11 mouse cellular contexts compared by ENCODE assay signal in genomic region chr9:20665925-20666324, GRCm38 (mm10). TPM values are rescaled to one million over a fixed set of nuclear protein-coding genes. Genes with fewer than 3 reads are reported as not detected.
DNase-seq lines count a peak whose midpoint lies in the region; ATAC-seq and TF ChIP-seq lines count a peak whose summit lies in the region.
"Had no signal": no experiment of that assay in that cellular context is flagged by ENCODE, and none has a peak within 500 bp of the region (broad histone marks: within the 10 kb centered on the region; RNA-seq: fewer than 3 reads in every experiment).

No protein-coding gene starts in this region.

- H3K9ac ChIP-seq in CH12.LX (ENCODE audit: insufficient read depth, low read depth) (no peak overlapping the region), MEL (ENCODE audit: control insufficient read depth, low read depth, low read length, poor library complexity, severe bottlenecking) (peak overlapping the region; percentile 1; the same call in 1 of the 2 replicates)
- H3K9ac ChIP-seq in forebrain, embryonic 16.5 days (replicated peaks; ENCODE audit: low read depth, low read length), result no peak overlapping the region
- H3K9ac ChIP-seq in midbrain, embryonic 16.5 days (ENCODE audit: low read depth, low read length), result no peak overlapping the region
- H3K9ac ChIP-seq: embryonic facial prominence, embryonic 15.5 days had no signal

- H3K27me3 ChIP-seq in CH12.LX (replicated peaks) (no peaks in the 10 kb centered on the region), MEL (ENCODE audit: control insufficient read depth in 1 of 2, insufficient read depth in 2 of 2, low read length in 2 of 2) (no peaks in the 10 kb centered on the region)
- no peaks in the 10 kb centered on the region for H3K27me3 ChIP-seq in forebrain, embryonic 16.5 days (replicated peaks; ENCODE audit: control insufficient read depth, insufficient read depth, low read length)
- H3K27me3 ChIP-seq in midbrain, embryonic 16.5 days (ENCODE audit: control insufficient read depth, insufficient read depth, low read depth, low read length), result no peaks in the 10 kb centered on the region
- H3K27me3 ChIP-seq: embryonic facial prominence, embryonic 15.5 days had no signal

- 8% methylated on average over 8 of the region's 8 CpGs for WGBS in forebrain, embryonic 16.5 days
- WGBS in midbrain, embryonic 16.5 days, result 9% methylated on average over 8 of the region's 8 CpGs

- dilution Hi-C loops in CH12.LX (cut with MboI; ENCODE audit: extremely low pct_ligation_motif_present, extremely low pct_unique_long_range_greater_than_20kb, low sequenced_read_pairs), result no loop called here

- H3K36me3 ChIP-seq in CH12.LX (replicated peaks in 1 of 2; ENCODE audit: control insufficient read depth in 1 of 2, insufficient read depth in 1 of 2, low read length in 1 of 2) (peaks cover 34 to 55% of the 10 kb centered on the region in 2 experiments), MEL (ENCODE audit: control insufficient read depth in 1 of 2, insufficient read depth in 2 of 2, low read length in 2 of 2) (peaks cover 13 to 18% of the 10 kb centered on the region in 2 experiments)
- peaks cover 10% of the 10 kb centered on the region; the same call in 1 of the 2 replicates for H3K36me3 ChIP-seq in forebrain, embryonic 16.5 days (ENCODE audit: control insufficient read depth, insufficient read depth)
- peaks cover 22% of the 10 kb centered on the region for H3K36me3 ChIP-seq in midbrain, embryonic 16.5 days (ENCODE audit: control insufficient read depth, insufficient read depth, low read length)

- H3K79me2 ChIP-seq in CH12.LX (replicated peaks; ENCODE audit: control insufficient read depth, extremely low read depth, insufficient read depth, poor library complexity, severe bottlenecking) (no peaks in the 10 kb centered on the region), MEL (ENCODE audit: control insufficient read depth, insufficient read depth, low read length, poor library complexity) (no peaks in the 10 kb centered on the region)

- DNase-seq in CH12.LX (ENCODE audit: extremely low read depth), result no peak
- DNase-seq in MEL (ENCODE audit: low read depth, low spot score), result peak; percentile 63
- no peak for DNase-seq in spleen, postnatal 36 days (ENCODE audit: low spot score in 2 of 2)
- DNase-seq in layer of hippocampus, postnatal 36 days, result no peak
- no peak for DNase-seq in spleen, postnatal 14 days (ENCODE audit: low spot score in 2 of 2)
- DNase-seq: heart, adult 2 months; heart, postnatal 36 days; lung, postnatal 10 days had no signal

- in situ Hi-C loops in CH12.LX (cut with MboI; ENCODE audit: low pct_ligation_motif_present, low pct_unique_long_range_greater_than_20kb, low sequenced_read_pairs), result no loop called here

- no peaks in the 10 kb centered on the region for H3K9me3 ChIP-seq in CH12.LX (replicated peaks; ENCODE audit: low read length)
- H3K9me3 ChIP-seq in MEL (replicated peaks; ENCODE audit: insufficient read depth, low read length), result no peaks in the 10 kb centered on the region
- no peaks in the 10 kb centered on the region for H3K9me3 ChIP-seq in forebrain, embryonic 16.5 days (ENCODE audit: control insufficient read depth, low read length)
- no peaks in the 10 kb centered on the region for H3K9me3 ChIP-seq in midbrain, embryonic 16.5 days (replicated peaks; ENCODE audit: control insufficient read depth, low read length, poor library complexity, severe bottlenecking)
- H3K9me3 ChIP-seq: embryonic facial prominence, embryonic 15.5 days had no signal

- TF ChIP-seq POLR2A in CH12.LX (IDR thresholded peaks at IDR 0.05; ENCODE audit: low read depth, low read length) (0 out of 2 replicates have a peak, but pooled peaks have one; percentile 24), MEL (IDR thresholded peaks at IDR 0.05; ENCODE audit: control insufficient read depth in 1 of 2, insufficient read depth in 1 of 2, low read depth in 1 of 2, low read length in 2 of 2, poor library complexity in 1 of 2) (no peak; a peak in 1 of 4 replicates)

- TF ChIP-seq CTCF in CH12.LX (conservative IDR thresholded peaks at IDR 0.05 in 1 of 2, IDR thresholded peaks at IDR 0.05 in 1 of 2; ENCODE audit: low read depth in 2 of 2, low read length in 2 of 2) (no peak), MEL (IDR thresholded peaks at IDR 0.05 in 2 of 3, conservative IDR thresholded peaks at IDR 0.05 in 1 of 3; ENCODE audit: control insufficient read depth in 1 of 3, insufficient read depth in 1 of 3, low read depth in 2 of 3, low read length in 3 of 3, poor library complexity in 1 of 3, severe bottlenecking in 1 of 3) (no peak)

- H3K4me1 ChIP-seq in CH12.LX (ENCODE audit: control insufficient read depth in 1 of 2, insufficient read depth in 2 of 2), result no peaks in the 10 kb centered on the region
- H3K4me1 ChIP-seq in MEL (ENCODE audit: control insufficient read depth in 1 of 2, insufficient read depth in 2 of 2, low read length in 2 of 2), result peaks cover 5 to 22% of the 10 kb centered on the region in 2 experiments
- peaks cover 27% of the 10 kb centered on the region for H3K4me1 ChIP-seq in forebrain, embryonic 16.5 days (replicated peaks; ENCODE audit: control insufficient read depth, insufficient read depth, low read length)
- H3K4me1 ChIP-seq in midbrain, embryonic 16.5 days (ENCODE audit: control insufficient read depth, insufficient read depth, low read length), result peaks cover 16% of the 10 kb centered on the region

- TF ChIP-seq RAD21 in CH12.LX (IDR thresholded peaks at IDR 0.05; ENCODE audit: low read depth, low read length) (no peak), MEL (IDR thresholded peaks at IDR 0.05; ENCODE audit: low read depth, low read length) (no peak)

- H3K4me2 ChIP-seq in CH12.LX (ENCODE audit: insufficient read depth, low read depth, poor library complexity, severe bottlenecking), result no peak overlapping the region
- H3K4me2 ChIP-seq in forebrain, embryonic 16.5 days (ENCODE audit: low read length), result no peak overlapping the region
- H3K4me2 ChIP-seq in midbrain, embryonic 16.5 days (ENCODE audit: low read length), result no peak overlapping the region
- H3K4me2 ChIP-seq: embryonic facial prominence, embryonic 15.5 days had no signal

- no peak overlapping the region for H3K4me3 ChIP-seq in CH12.LX (replicated peaks in 1 of 3; ENCODE audit: low read depth in 2 of 3, low read length in 2 of 3, poor library complexity in 1 of 3)
- no peak overlapping the region for H3K4me3 ChIP-seq in MEL (ENCODE audit: control insufficient read depth in 1 of 2, insufficient read depth in 1 of 2, low read depth in 2 of 2, low read length in 2 of 2)
- no peak overlapping the region for H3K4me3 ChIP-seq in forebrain, embryonic 16.5 days (replicated peaks; ENCODE audit: low read length)
- H3K4me3 ChIP-seq in midbrain, embryonic 16.5 days (ENCODE audit: low read depth, low read length), result no peak overlapping the region
- H3K4me3 ChIP-seq: embryonic facial prominence, embryonic 15.5 days; heart, adult 2 months had no signal

- H3K27ac ChIP-seq in CH12.LX (ENCODE audit: insufficient read depth, low read depth), result no peak overlapping the region
- peak overlapping the region; percentile 9 for H3K27ac ChIP-seq in MEL (ENCODE audit: control insufficient read depth, low read depth, low read length)
- peak overlapping the region; percentile 52 for H3K27ac ChIP-seq in forebrain, embryonic 16.5 days (ENCODE audit: low read length)
- H3K27ac ChIP-seq in midbrain, embryonic 16.5 days (ENCODE audit: low read length), result peak overlapping the region; percentile 12; the same call in 1 of the 2 replicates
- H3K27ac ChIP-seq: embryonic facial prominence, embryonic 15.5 days; heart, adult 2 months had no signal

- ATAC-seq in forebrain, embryonic 16.5 days, result no peak
- ATAC-seq in midbrain, embryonic 16.5 days, result no peak

- TF ChIP-seq EP300 in CH12.LX (IDR thresholded peaks at IDR 0.05; ENCODE audit: low read length) (no peak), MEL (IDR thresholded peaks at IDR 0.05; ENCODE audit: low read depth in 1 of 2, low read length in 2 of 2) (no peak)

TF ChIP-seq in CH12.LX, 34 proteins besides CTCF, POLR2A, EP300 and RAD21 (continues in another document):
- TF ChIP-seq HCFC1 (IDR thresholded peaks at IDR 0.05; ENCODE audit: low read depth, low read length) (no peak), GABPA (IDR thresholded peaks at IDR 0.05; ENCODE audit: insufficient replicate concordance, low read depth, low read length) (no peak)

TF ChIP-seq in MEL, 35 proteins besides CTCF, POLR2A, EP300 and RAD21 (continues in another document):
- no peak for TF ChIP-seq ELF1 (IDR thresholded peaks at IDR 0.05; ENCODE audit: low read depth, low read length)

RNA-seq across cellular contexts. Expression of gene Pin1, which starts 14.0 kb away (rescaled TPM):
- total RNA-seq in CH12.LX (2012; rRNA removed), result 43.0 and 55.8 TPM in 2 replicates
- total RNA-seq in CH12.LX (2014; rRNA removed), result 48.6 and 51.4 TPM in 2 replicates
- 37.0 and 38.3 TPM in 2 replicates for polyA plus RNA-seq in CH12.LX (2012; ENCODE audit: insufficient read length, low read depth)
- total RNA-seq in MEL (2012; rRNA removed), result 179 and 202 TPM in 2 replicates
- polyA plus RNA-seq in MEL (2012; ENCODE audit: insufficient read depth in 1 of 2, insufficient read length in 2 of 2, low read depth in 1 of 2, low replicate concordance in 2 of 2, missing spikeins in 1 of 2), result 100 to 1,000 TPM; 136 to 201 TPM
- 58.9 and 63.2 TPM in 2 replicates for polyA plus RNA-seq in forebrain, embryonic 16.5 days (2015; fragmentation: Nextera tagmentation; extraction: Ambion mirVana)
- polyA plus RNA-seq in midbrain, embryonic 16.5 days (2015; fragmentation: Nextera tagmentation; extraction: Ambion mirVana), result 61.0 and 61.6 TPM in 2 replicates
- total RNA-seq in layer of hippocampus, postnatal 36 days (2021), result 10 to 100 TPM; 35.1 to 35.4 TPM

RNA-seq across cellular contexts. Expression of gene Fbxl12, which starts 21.4 kb away (rescaled TPM):
- total RNA-seq in CH12.LX (2012; rRNA removed) (4.2 and 5.0 TPM in 2 replicates), CH12.LX (2014; rRNA removed) (3.7 and 4.0 TPM in 2 replicates), MEL (2012; rRNA removed) (14.9 and 16.4 TPM in 2 replicates)
- polyA plus RNA-seq in CH12.LX (2012; ENCODE audit: insufficient read length, low read depth) (10.5 and 13.7 TPM in 2 replicates), MEL (2012; ENCODE audit: insufficient read depth in 1 of 2, insufficient read length in 2 of 2, low read depth in 1 of 2, low replicate concordance in 2 of 2, missing spikeins in 1 of 2) (10 to 100 TPM in 1 of 2 experiments, not detected in 1; 44.0 TPM)
- polyA plus RNA-seq in forebrain, embryonic 16.5 days (2015; fragmentation: Nextera tagmentation; extraction: Ambion mirVana), result 15.0 and 16.2 TPM in 2 replicates
- polyA plus RNA-seq in midbrain, embryonic 16.5 days (2015; fragmentation: Nextera tagmentation; extraction: Ambion mirVana), result 13.8 and 14.7 TPM in 2 replicates
- 10 to 100 TPM; 19.6 to 22.6 TPM for total RNA-seq in layer of hippocampus, postnatal 36 days (2021)

RNA-seq across cellular contexts. Expression of gene Ubl5, which starts 23.2 kb away (rescaled TPM):
- total RNA-seq in CH12.LX (2012; rRNA removed), result 264 and 291 TPM in 2 replicates
- total RNA-seq in CH12.LX (2014; rRNA removed), result 134 and 155 TPM in 2 replicates
- 264 and 328 TPM in 2 replicates for polyA plus RNA-seq in CH12.LX (2012; ENCODE audit: insufficient read length, low read depth)
- total RNA-seq in MEL (2012; rRNA removed), result 867 and 1,103 TPM in 2 replicates
- polyA plus RNA-seq in MEL (2012; ENCODE audit: insufficient read depth in 1 of 2, insufficient read length in 2 of 2, low read depth in 1 of 2, low replicate concordance in 2 of 2, missing spikeins in 1 of 2), result 100 to 1,000 TPM in 1 of 2 experiments, not detected in 1; 850 TPM
- polyA plus RNA-seq in forebrain, embryonic 16.5 days (2015; fragmentation: Nextera tagmentation; extraction: Ambion mirVana), result 467 and 469 TPM in 2 replicates
- 444 and 482 TPM in 2 replicates for polyA plus RNA-seq in midbrain, embryonic 16.5 days (2015; fragmentation: Nextera tagmentation; extraction: Ambion mirVana)
- total RNA-seq in layer of hippocampus, postnatal 36 days (2021), result 100 to 1,000 TPM; 295 to 327 TPM

Comparison
In these comparisons a context has a peak if more than half of its experiments do, and no peak if none do; other contexts are left out.
1. Of the 35 proteins assayed by ChIP-seq in both MEL and CH12.LX: peak only in MEL: BHLHE40, CHD2, ETS1, MYC and POLR2AphosphoS2; only in CH12.LX: POLR2A; in both: none; in neither: 29.